Mouse (Mus musculus): ENCODE results near the gene Ramp3. TPM values are rescaled to one million over a fixed set of nuclear protein-coding genes. Genes with fewer than 3 reads are reported as not detected.

The Ramp3 gene
- total and polyA plus RNA-seq, 2 experiments: 0.09 TPM

- 4% methylated on average over 16 of the region's 16 CpGs for WGBS
Observed at GRCm38 (mm10) chr11:6626388-6626772, 31.9 kb upstream of the Ramp3 start.

GRCm38 (mm10) chr11:6627731-6628130, 30.6 kb upstream of the Ramp3 start:
- H3K27me3 ChIP-seq (ENCODE audit: control insufficient read depth, insufficient read depth, low read length): no peaks in the 10 kb centered on the region
- peaks cover 5% of the 10 kb centered on the region; the same call in 1 of the 2 replicates for H3K36me3 ChIP-seq (ENCODE audit: control insufficient read depth, insufficient read depth, low read length)
- H3K79me2 ChIP-seq (ENCODE audit: control insufficient read depth, insufficient read depth, low read length): peaks cover 3% of the 10 kb centered on the region; the same call in 1 of the 2 replicates
- H3K27ac ChIP-seq (replicated peaks; ENCODE audit: insufficient read depth, low read depth, low read length): 0 out of 2 replicates have a peak overlapping the region, but pooled peaks have one; percentile 10
- TF ChIP-seq CTCF (IDR thresholded peaks at IDR 0.05; ENCODE audit: low read depth, low read length) (no peak), POLR2A (IDR thresholded peaks at IDR 0.05; ENCODE audit: extremely low read depth, insufficient read depth, low read length) (no peak)
- DNase-seq (ENCODE audit: extremely low read depth, low read depth, low spot score): no peak
- no peak overlapping the region for H3K4me3 ChIP-seq (ENCODE audit: insufficient read depth, low read depth, low read length)
- peaks cover 7% of the 10 kb centered on the region for H3K4me1 ChIP-seq (ENCODE audit: control insufficient read depth, insufficient read depth, low read length)
- no peak overlapping the region for H3K9ac ChIP-seq (ENCODE audit: low read depth, low read length)
- WGBS: 81% methylated on average over 4 of the region's 4 CpGs

More at GRCm38 (mm10) chr11:6626388-6626772, 31.9 kb upstream of the Ramp3 start:
- H3K4me1 ChIP-seq (ENCODE audit: control insufficient read depth, insufficient read depth, low read length): peaks cover 7% of the 10 kb centered on the region
- no peak for DNase-seq (ENCODE audit: extremely low read depth, low read depth, low spot score)
- H3K27ac ChIP-seq (replicated peaks; ENCODE audit: insufficient read depth, low read depth, low read length): peak overlapping the region; percentile 88
- H3K4me3 ChIP-seq (ENCODE audit: insufficient read depth, low read depth, low read length): peak overlapping the region; percentile 95
- H3K36me3 ChIP-seq (ENCODE audit: control insufficient read depth, insufficient read depth, low read length): peaks cover 12% of the 10 kb centered on the region; the same call in 1 of the 2 replicates
- H3K79me2 ChIP-seq (ENCODE audit: control insufficient read depth, insufficient read depth, low read length): peaks cover 3% of the 10 kb centered on the region; the same call in 1 of the 2 replicates
- no peak for TF ChIP-seq POLR2A (IDR thresholded peaks at IDR 0.05; ENCODE audit: extremely low read depth, insufficient read depth, low read length)
- TF ChIP-seq CTCF (IDR thresholded peaks at IDR 0.05; ENCODE audit: low read depth, low read length): no peak
- no peaks in the 10 kb centered on the region for H3K27me3 ChIP-seq (ENCODE audit: control insufficient read depth, insufficient read depth, low read length)
- H3K9ac ChIP-seq (ENCODE audit: low read depth, low read length): peak overlapping the region; percentile 87

- Histone ChIP-seq H3K79me2 (ENCODE audit: control insufficient read depth, insufficient read depth, low read length) (peaks cover 3% of the 10 kb centered on the region; the same call in 1 of the 2 replicates), H3K4me3 (ENCODE audit: insufficient read depth, low read depth, low read length) (no peak overlapping the region), H3K4me1 (ENCODE audit: control insufficient read depth, insufficient read depth, low read length) (peaks cover 7% of the 10 kb centered on the region), H3K36me3 (ENCODE audit: control insufficient read depth, insufficient read depth, low read length) (no peaks in the 10 kb centered on the region), H3K27me3 (ENCODE audit: control insufficient read depth, insufficient read depth, low read length) (no peaks in the 10 kb centered on the region), H3K9ac (ENCODE audit: low read depth, low read length) (no peak overlapping the region), H3K27ac (replicated peaks; ENCODE audit: insufficient read depth, low read depth, low read length) (no peak overlapping the region)
- TF ChIP-seq POLR2A (IDR thresholded peaks at IDR 0.05; ENCODE audit: extremely low read depth, insufficient read depth, low read length) (no peak), CTCF (IDR thresholded peaks at IDR 0.05; ENCODE audit: low read depth, low read length) (peak; percentile 84)
- 37% methylated on average over 4 of the region's 4 CpGs for WGBS
- no peak for DNase-seq (ENCODE audit: extremely low read depth, low read depth, low spot score)
Observed at GRCm38 (mm10) chr11:6628568-6628967, 29.8 kb upstream of the Ramp3 start.

GRCm38 (mm10) chr11:6629655-6630054, 28.7 kb upstream of the Ramp3 start:
- TF ChIP-seq CTCF (IDR thresholded peaks at IDR 0.05; ENCODE audit: low read depth, low read length): peak; percentile 36
- TF ChIP-seq POLR2A (IDR thresholded peaks at IDR 0.05; ENCODE audit: extremely low read depth, insufficient read depth, low read length): no peak
- H3K27ac ChIP-seq (replicated peaks; ENCODE audit: insufficient read depth, low read depth, low read length): no peak overlapping the region
- DNase-seq (ENCODE audit: extremely low read depth, low read depth, low spot score): peak; percentile 45

GRCm38 (mm10) chr11:6636150-6636549, 22.2 kb upstream of the Ramp3 start:
- WGBS: 76% methylated on average over 8 of the region's 8 CpGs
- H3K36me3 ChIP-seq (ENCODE audit: control insufficient read depth, insufficient read depth, low read length): no peaks in the 10 kb centered on the region
- no peak overlapping the region for H3K27ac ChIP-seq (replicated peaks; ENCODE audit: insufficient read depth, low read depth, low read length)
- no peaks in the 10 kb centered on the region for H3K27me3 ChIP-seq (ENCODE audit: control insufficient read depth, insufficient read depth, low read length)
- no peak overlapping the region for H3K9ac ChIP-seq (ENCODE audit: low read depth, low read length)
- no peak for DNase-seq (ENCODE audit: extremely low read depth, low read depth, low spot score)
- H3K4me3 ChIP-seq (ENCODE audit: insufficient read depth, low read depth, low read length): no peak overlapping the region
- no peaks in the 10 kb centered on the region for H3K79me2 ChIP-seq (ENCODE audit: control insufficient read depth, insufficient read depth, low read length)
- H3K4me1 ChIP-seq (ENCODE audit: control insufficient read depth, insufficient read depth, low read length): no peaks in the 10 kb centered on the region
- TF ChIP-seq POLR2A (IDR thresholded peaks at IDR 0.05; ENCODE audit: extremely low read depth, insufficient read depth, low read length) (no peak), CTCF (IDR thresholded peaks at IDR 0.05; ENCODE audit: low read depth, low read length) (no peak)

More at GRCm38 (mm10) chr11:6629655-6630054, 28.7 kb upstream of the Ramp3 start:
- H3K79me2 ChIP-seq (ENCODE audit: control insufficient read depth, insufficient read depth, low read length): peaks cover 3% of the 10 kb centered on the region; the same call in 1 of the 2 replicates
- no peak overlapping the region for H3K9ac ChIP-seq (ENCODE audit: low read depth, low read length)
- H3K4me1 ChIP-seq (ENCODE audit: control insufficient read depth, insufficient read depth, low read length): peaks cover 5% of the 10 kb centered on the region
- no peak overlapping the region for H3K4me3 ChIP-seq (ENCODE audit: insufficient read depth, low read depth, low read length)
- no peaks in the 10 kb centered on the region for H3K36me3 ChIP-seq (ENCODE audit: control insufficient read depth, insufficient read depth, low read length)
- H3K27me3 ChIP-seq (ENCODE audit: control insufficient read depth, insufficient read depth, low read length): no peaks in the 10 kb centered on the region

- no peaks in the 10 kb centered on the region for H3K79me2 ChIP-seq (ENCODE audit: control insufficient read depth, insufficient read depth, low read length)
- H3K36me3 ChIP-seq (ENCODE audit: control insufficient read depth, insufficient read depth, low read length): no peaks in the 10 kb centered on the region
- TF ChIP-seq POLR2A (IDR thresholded peaks at IDR 0.05; ENCODE audit: extremely low read depth, insufficient read depth, low read length): no peak
- TF ChIP-seq CTCF (IDR thresholded peaks at IDR 0.05; ENCODE audit: low read depth, low read length): no peak
- H3K4me3 ChIP-seq (ENCODE audit: insufficient read depth, low read depth, low read length): no peak within 1 kb of the TSS
- no peak within 1 kb of the TSS for H3K27ac ChIP-seq (replicated peaks; ENCODE audit: insufficient read depth, low read depth, low read length)
- H3K9ac ChIP-seq (ENCODE audit: low read depth, low read length): no peak within 1 kb of the TSS
- DNase-seq (ENCODE audit: extremely low read depth, low read depth, low spot score): no peak
- H3K27me3 ChIP-seq (ENCODE audit: control insufficient read depth, insufficient read depth, low read length): no peaks in the 10 kb centered on the region
- WGBS: 96% methylated on average over 4 of the region's 4 CpGs
- H3K4me1 ChIP-seq (ENCODE audit: control insufficient read depth, insufficient read depth, low read length): no peaks in the 10 kb centered on the region
Observed at GRCm38 (mm10) chr11:6638537-6638936, 19.8 kb upstream of the Ramp3 start, which contains the start of gene Wap. Wap (minus strand) TSS chr11:6638637.

Measured in liver, adult 2 months (tissue).